Mouse (Mus musculus): Measurements from ENCODE around the gene Crtc1. TPM values are rescaled to one million over a fixed set of nuclear protein-coding genes. Genes with fewer than 3 reads are reported as not detected.

The Crtc1 gene
- polyA plus RNA-seq, 1 experiment from 2014 or later = 13.6 TPM

GRCm38 (mm10) chr8:70466771-70467170 lies 27.4 kb upstream of the Crtc1 start:
- peak overlapping the region; percentile 36; the same call in 1 of the 2 replicates for H3K27ac ChIP-seq (ENCODE audit: low read depth, low read length)
- no peak overlapping the region for H3K9ac ChIP-seq (ENCODE audit: low read depth, low read length)
- H3K9me3 ChIP-seq (ENCODE audit: control insufficient read depth, low read length) = no peaks in the 10 kb centered on the region
- ATAC-seq (ENCODE audit: low FRiP score) (no peak), DNase-seq (ENCODE audit: low spot score) (no peak)
- H3K27me3 ChIP-seq (ENCODE audit: control insufficient read depth, insufficient read depth, low read length) = no peaks in the 10 kb centered on the region
- 73% methylated on average over 11 of the region's 11 CpGs for WGBS
- H3K36me3 ChIP-seq (ENCODE audit: control insufficient read depth, insufficient read depth, low read length) = no peaks in the 10 kb centered on the region
- no peaks in the 10 kb centered on the region for H3K4me1 ChIP-seq (replicated peaks; ENCODE audit: control insufficient read depth, insufficient read depth, low read length)
- no peak overlapping the region for H3K4me3 ChIP-seq (ENCODE audit: low read depth, low read length)
- H3K4me2 ChIP-seq (replicated peaks; ENCODE audit: low read depth, low read length) = no peak overlapping the region

GRCm38 (mm10) chr8:70466305-70466704 lies 26.9 kb upstream of the Crtc1 start:
- Histone ChIP-seq H3K9me3 (ENCODE audit: control insufficient read depth, low read length) (no peaks in the 10 kb centered on the region), H3K4me3 (ENCODE audit: low read depth, low read length) (no peak overlapping the region), H3K4me1 (replicated peaks; ENCODE audit: control insufficient read depth, insufficient read depth, low read length) (no peaks in the 10 kb centered on the region), H3K27me3 (ENCODE audit: control insufficient read depth, insufficient read depth, low read length) (no peaks in the 10 kb centered on the region), H3K9ac (ENCODE audit: low read depth, low read length) (no peak overlapping the region), H3K36me3 (ENCODE audit: control insufficient read depth, insufficient read depth, low read length) (no peaks in the 10 kb centered on the region), H3K27ac (ENCODE audit: low read depth, low read length) (peak overlapping the region; percentile 36; the same call in 1 of the 2 replicates), H3K4me2 (replicated peaks; ENCODE audit: low read depth, low read length) (no peak overlapping the region)
- DNase-seq (ENCODE audit: low spot score) (no peak), ATAC-seq (ENCODE audit: low FRiP score) (no peak)
- WGBS = 85% methylated on average over 4 of the region's 4 CpGs

GRCm38 (mm10) chr8:70465701-70466100 lies 26.3 kb upstream of the Crtc1 start:
- ATAC-seq (ENCODE audit: low FRiP score) = no peak
- Histone ChIP-seq H3K27ac (ENCODE audit: low read depth, low read length) (no peak overlapping the region), H3K27me3 (ENCODE audit: control insufficient read depth, insufficient read depth, low read length) (no peaks in the 10 kb centered on the region), H3K9me3 (ENCODE audit: control insufficient read depth, low read length) (no peaks in the 10 kb centered on the region), H3K4me3 (ENCODE audit: low read depth, low read length) (no peak overlapping the region), H3K9ac (ENCODE audit: low read depth, low read length) (no peak overlapping the region), H3K4me1 (replicated peaks; ENCODE audit: control insufficient read depth, insufficient read depth, low read length) (no peaks in the 10 kb centered on the region), H3K36me3 (ENCODE audit: control insufficient read depth, insufficient read depth, low read length) (no peaks in the 10 kb centered on the region), H3K4me2 (replicated peaks; ENCODE audit: low read depth, low read length) (no peak overlapping the region)
- 99% methylated on average over 4 of the region's 4 CpGs for WGBS
- DNase-seq (ENCODE audit: low spot score) = no peak

DNA sequence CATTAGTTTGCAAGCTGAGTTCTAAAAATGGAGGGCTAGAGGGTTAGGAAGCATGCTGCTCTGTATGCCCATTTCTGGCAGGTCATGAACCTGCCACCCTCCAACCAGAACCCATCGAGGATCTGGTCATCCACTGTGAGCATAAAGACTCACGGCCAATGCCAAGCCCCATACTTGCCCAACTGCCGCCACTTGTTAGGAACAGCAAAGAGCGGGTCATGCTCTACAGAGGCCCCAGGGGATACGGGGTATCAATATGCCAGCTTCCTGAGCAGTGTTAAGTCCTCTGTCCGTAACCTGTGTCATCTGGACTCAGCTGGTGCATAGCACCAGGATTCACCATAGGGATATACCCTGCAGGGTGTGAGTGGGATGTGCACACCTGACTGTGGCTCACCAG lies 24.8 kb upstream of the Crtc1 start:
- H3K4me2 ChIP-seq (replicated peaks; ENCODE audit: low read depth, low read length) = no peak overlapping the region
- DNase-seq (ENCODE audit: low spot score) (no peak), ATAC-seq (ENCODE audit: low FRiP score) (no peak)
- no peak overlapping the region for H3K27ac ChIP-seq (ENCODE audit: low read depth, low read length)
- no peaks in the 10 kb centered on the region for H3K36me3 ChIP-seq (ENCODE audit: control insufficient read depth, insufficient read depth, low read length)
- H3K27me3 ChIP-seq (ENCODE audit: control insufficient read depth, insufficient read depth, low read length) = no peaks in the 10 kb centered on the region
- WGBS = 89% methylated on average over 6 of the region's 6 CpGs
- no peak overlapping the region for H3K4me3 ChIP-seq (ENCODE audit: low read depth, low read length)
- H3K9ac ChIP-seq (ENCODE audit: low read depth, low read length) = no peak overlapping the region
- H3K9me3 ChIP-seq (ENCODE audit: control insufficient read depth, low read length) = no peaks in the 10 kb centered on the region
- no peaks in the 10 kb centered on the region for H3K4me1 ChIP-seq (replicated peaks; ENCODE audit: control insufficient read depth, insufficient read depth, low read length)

GRCm38 (mm10) chr8:70463306-70463705 lies 23.9 kb upstream of the Crtc1 start:
- 75% methylated on average over 4 of the region's 4 CpGs for WGBS
- H3K27ac ChIP-seq (ENCODE audit: low read depth, low read length) = no peak overlapping the region
- H3K36me3 ChIP-seq (ENCODE audit: control insufficient read depth, insufficient read depth, low read length) = no peaks in the 10 kb centered on the region
- H3K27me3 ChIP-seq (ENCODE audit: control insufficient read depth, insufficient read depth, low read length) = no peaks in the 10 kb centered on the region
- H3K4me3 ChIP-seq (ENCODE audit: low read depth, low read length) = no peak overlapping the region
- no peak overlapping the region for H3K9ac ChIP-seq (ENCODE audit: low read depth, low read length)
- no peaks in the 10 kb centered on the region for H3K4me1 ChIP-seq (replicated peaks; ENCODE audit: control insufficient read depth, insufficient read depth, low read length)
- no peaks in the 10 kb centered on the region for H3K9me3 ChIP-seq (ENCODE audit: control insufficient read depth, low read length)
- ATAC-seq (ENCODE audit: low FRiP score) (no peak), DNase-seq (ENCODE audit: low spot score) (no peak)
- H3K4me2 ChIP-seq (replicated peaks; ENCODE audit: low read depth, low read length) = no peak overlapping the region

DNA sequence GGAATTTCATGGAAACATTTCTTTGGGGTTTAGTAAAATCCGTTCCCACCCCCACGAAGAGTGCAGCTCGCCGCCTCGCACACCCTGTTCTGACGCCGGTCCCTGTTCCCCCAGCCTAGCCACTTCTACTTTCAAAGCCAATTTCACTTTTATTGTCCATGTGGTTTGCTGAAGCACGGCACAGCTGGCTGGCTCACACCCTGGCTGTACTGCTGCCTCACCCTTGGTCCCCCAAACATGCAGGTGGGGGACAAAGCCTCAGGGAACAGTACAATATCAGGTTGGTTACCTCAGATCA lies 23.1 kb upstream of the Crtc1 start:
- H3K4me1 ChIP-seq (replicated peaks; ENCODE audit: control insufficient read depth, insufficient read depth, low read length) = no peaks in the 10 kb centered on the region
- WGBS = 97% methylated on average over 8 of the region's 8 CpGs

GRCm38 (mm10) chr8:70461765-70462515 lies 22.6 kb upstream of the Crtc1 start:
- H3K9ac ChIP-seq (ENCODE audit: low read depth, low read length) = no peak overlapping the region
- no peaks in the 10 kb centered on the region for H3K36me3 ChIP-seq (ENCODE audit: control insufficient read depth, insufficient read depth, low read length)
- H3K27ac ChIP-seq (ENCODE audit: low read depth, low read length) = no peak overlapping the region
- WGBS = 90% methylated on average over 16 of the region's 16 CpGs
- H3K9me3 ChIP-seq (ENCODE audit: control insufficient read depth, low read length) = no peaks in the 10 kb centered on the region
- H3K4me1 ChIP-seq (replicated peaks; ENCODE audit: control insufficient read depth, insufficient read depth, low read length) = no peaks in the 10 kb centered on the region
- H3K4me3 ChIP-seq (ENCODE audit: low read depth, low read length) = no peak overlapping the region
- no peaks in the 10 kb centered on the region for H3K27me3 ChIP-seq (ENCODE audit: control insufficient read depth, insufficient read depth, low read length)
- ATAC-seq (ENCODE audit: low FRiP score) (no peak), DNase-seq (ENCODE audit: low spot score) (no peak)
- no peak overlapping the region for H3K4me2 ChIP-seq (replicated peaks; ENCODE audit: low read depth, low read length)

More for the DNA sequence above, 23.1 kb upstream of the Crtc1 start:
- H3K9me3 ChIP-seq (ENCODE audit: control insufficient read depth, low read length) = no peaks in the 10 kb centered on the region
- ATAC-seq (ENCODE audit: low FRiP score) (no peak), DNase-seq (ENCODE audit: low spot score) (no peak)
- H3K36me3 ChIP-seq (ENCODE audit: control insufficient read depth, insufficient read depth, low read length) = no peaks in the 10 kb centered on the region
- H3K4me2 ChIP-seq (replicated peaks; ENCODE audit: low read depth, low read length) = no peak overlapping the region
- H3K4me3 ChIP-seq (ENCODE audit: low read depth, low read length) = no peak overlapping the region
- no peak overlapping the region for H3K27ac ChIP-seq (ENCODE audit: low read depth, low read length)
- H3K9ac ChIP-seq (ENCODE audit: low read depth, low read length) = no peak overlapping the region
- no peaks in the 10 kb centered on the region for H3K27me3 ChIP-seq (ENCODE audit: control insufficient read depth, insufficient read depth, low read length)

GRCm38 (mm10) chr8:70460606-70461005 lies 21.2 kb upstream of the Crtc1 start:
- Histone ChIP-seq H3K9me3 (ENCODE audit: control insufficient read depth, low read length) (no peaks in the 10 kb centered on the region), H3K27ac (ENCODE audit: low read depth, low read length) (no peak overlapping the region), H3K36me3 (ENCODE audit: control insufficient read depth, insufficient read depth, low read length) (no peaks in the 10 kb centered on the region), H3K9ac (ENCODE audit: low read depth, low read length) (no peak overlapping the region), H3K4me1 (replicated peaks; ENCODE audit: control insufficient read depth, insufficient read depth, low read length) (no peaks in the 10 kb centered on the region), H3K4me2 (replicated peaks; ENCODE audit: low read depth, low read length) (no peak overlapping the region), H3K4me3 (ENCODE audit: low read depth, low read length) (no peak overlapping the region), H3K27me3 (ENCODE audit: control insufficient read depth, insufficient read depth, low read length) (no peaks in the 10 kb centered on the region)
- ATAC-seq (ENCODE audit: low FRiP score) (no peak), DNase-seq (ENCODE audit: low spot score) (no peak)
- 88% methylated on average over 9 of the region's 9 CpGs for whole genome bisulfite sequencing

DNA sequence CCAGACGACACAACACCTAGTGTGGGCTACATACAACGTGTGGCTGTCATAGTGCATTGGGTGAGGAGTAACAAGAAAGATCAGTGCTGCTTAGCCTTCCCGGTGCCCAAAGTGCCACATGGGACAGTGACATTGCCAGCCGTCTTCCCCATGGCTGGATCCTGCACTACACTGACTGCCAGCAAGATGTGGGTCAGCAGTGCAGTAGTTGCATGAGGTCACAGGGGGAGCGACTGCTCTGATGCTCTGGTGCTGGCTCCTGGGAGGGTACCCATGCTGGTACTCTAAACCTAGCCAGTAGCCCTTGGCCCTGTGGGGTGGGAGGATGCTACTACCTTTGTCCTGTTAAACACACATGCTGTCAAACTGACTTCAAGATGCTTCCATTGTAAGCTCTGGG lies 20.8 kb upstream of the Crtc1 start:
- no peaks in the 10 kb centered on the region for H3K36me3 ChIP-seq (ENCODE audit: control insufficient read depth, insufficient read depth, low read length)
- no peak overlapping the region for H3K4me2 ChIP-seq (replicated peaks; ENCODE audit: low read depth, low read length)
- 92% methylated on average over 5 of the region's 5 CpGs for WGBS
- H3K9me3 ChIP-seq (ENCODE audit: control insufficient read depth, low read length) = no peaks in the 10 kb centered on the region
- no peaks in the 10 kb centered on the region for H3K27me3 ChIP-seq (ENCODE audit: control insufficient read depth, insufficient read depth, low read length)
- ATAC-seq (ENCODE audit: low FRiP score) (no peak), DNase-seq (ENCODE audit: low spot score) (no peak)
- H3K9ac ChIP-seq (ENCODE audit: low read depth, low read length) = no peak overlapping the region
- no peak overlapping the region for H3K27ac ChIP-seq (ENCODE audit: low read depth, low read length)
- H3K4me3 ChIP-seq (ENCODE audit: low read depth, low read length) = no peak overlapping the region
- H3K4me1 ChIP-seq (replicated peaks; ENCODE audit: control insufficient read depth, insufficient read depth, low read length) = no peaks in the 10 kb centered on the region
